Mouse (Mus musculus) kidney, embryonic 16.5 days (tissue): Measurements from ENCODE around the gene Haghl. TPM values are rescaled to one million over a fixed set of nuclear protein-coding genes. Genes with fewer than 3 reads are reported as not detected.
A peak's percentile ranks its signal among the peaks of the same experiment; 100 is the strongest.

ENCODE experiments used
- ATAC-seq: fragments of 200-750 bp; cut with Nextera tagmentation; 2 replicates; pipeline ENCODE4 v1.8.0; 2017; ENCODE audit warnings: moderate TSS enrichment; ENCODE audit not compliant: low FRiP score, low TSS enrichment
- H3K27ac ChIP-seq: fragments of 300-500 bp; sonication (generic); 2 replicates; pipeline ENCODE4 v1.5.1; 2014; ENCODE audit warnings: low read length
- H3K27me3 ChIP-seq: fragments of 300-500 bp; sonication (generic); 2 replicates; pipeline ENCODE4 v1.6.1; 2014; ENCODE audit warnings: low read length, control low read depth, mixed read lengths; ENCODE audit not compliant: insufficient read depth
- H3K36me3 ChIP-seq: fragments of 300-500 bp; sonication (generic); 2 replicates; pipeline ENCODE4 v1.6.1; 2014; ENCODE audit warnings: low read length, control low read depth, mixed read lengths; ENCODE audit not compliant: insufficient read depth
- H3K4me1 ChIP-seq: fragments of 300-500 bp; sonication (generic); 2 replicates; pipeline ENCODE4 v1.6.1; 2014; ENCODE audit warnings: low read length, control low read depth, mixed read lengths; ENCODE audit not compliant: insufficient read depth
- H3K4me2 ChIP-seq: fragments of 300-500 bp; sonication (generic); replicated peaks from 2 replicates; pipeline ENCODE4 v1.6.1; 2014; ENCODE audit warnings: low read depth, low read length
- H3K4me3 ChIP-seq: fragments of 300-500 bp; sonication (generic); 2 replicates; pipeline ENCODE4 v1.5.1; 2014; ENCODE audit warnings: mild to moderate bottlenecking, low read length
- H3K9ac ChIP-seq: fragments of 300-500 bp; sonication (generic); replicated peaks from 2 replicates; pipeline ENCODE4 v1.6.1; 2014; ENCODE audit warnings: low read length
- H3K9me3 ChIP-seq: fragments of 300-500 bp; sonication (generic); 2 replicates; pipeline ENCODE4 v1.6.1; 2016; ENCODE audit warnings: low read length, control low read depth
- WGBS: fragments of 180-500 bp; shearing (Covaris S2); extraction: QIAGEN DNeasy Blood & Tissue Kit; methylation state at CpG from one replicate; pipeline ENCODE4 v1.1.7; 2014; 5-methylcytosine and 5-hydroxymethylcytosine counted together
- polyA plus RNA-seq: library from polyadenylated mRNA; unstranded; fragments of >200 nt; fragmentation: Nextera tagmentation; extraction: Ambion mirVana; gene quantifications from 2 replicates; pipeline ENCODE4 v1.2.1, GENCODE M21; 2015

Gene Haghl
- polyA plus RNA-seq, 1 experiment from 2014 or later, result 83.7 TPM

DNA sequence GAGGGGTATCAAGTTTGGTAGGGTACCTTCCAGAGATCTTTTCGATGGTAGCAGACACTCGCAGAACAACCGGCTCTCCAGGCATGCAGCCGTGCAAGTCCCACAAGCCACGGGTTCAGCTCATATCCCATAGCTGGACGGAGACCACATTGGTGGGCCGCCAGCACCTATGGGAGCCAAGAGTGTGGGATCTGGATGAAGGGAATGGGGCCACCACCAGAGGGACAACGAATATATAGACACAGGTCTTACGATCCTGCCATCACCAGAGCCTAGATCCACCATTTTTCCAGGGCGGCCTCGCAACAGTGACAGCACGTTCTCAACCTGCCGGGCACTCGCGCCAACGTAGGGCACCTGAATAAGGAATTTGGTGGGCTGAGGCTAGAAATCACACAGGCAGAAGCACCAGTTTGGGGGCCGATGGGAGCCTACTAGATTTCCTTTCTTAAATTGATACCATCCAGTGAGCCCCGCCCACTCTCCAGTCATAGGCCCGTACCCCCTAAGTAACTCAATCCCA, 5.9 kb upstream of the Haghl start:
- H3K4me2 ChIP-seq, result peak overlapping the region; percentile 93
- no peaks in the 10 kb centered on the region for H3K27me3 ChIP-seq
- H3K36me3 ChIP-seq, result 0 out of 2 replicates have a peak, but pooled peaks cover 2% of the 10 kb centered on the region
- peak overlapping the region; percentile 85 for H3K9ac ChIP-seq
- H3K27ac ChIP-seq, result peak overlapping the region; percentile 99
- no peak for ATAC-seq
- 24% methylated on average over 19 of the region's 19 CpGs for WGBS
- peak overlapping the region; percentile 95 for H3K4me3 ChIP-seq
- peaks cover 54% of the 10 kb centered on the region for H3K4me1 ChIP-seq
- H3K9me3 ChIP-seq, result no peaks in the 10 kb centered on the region

DNA sequence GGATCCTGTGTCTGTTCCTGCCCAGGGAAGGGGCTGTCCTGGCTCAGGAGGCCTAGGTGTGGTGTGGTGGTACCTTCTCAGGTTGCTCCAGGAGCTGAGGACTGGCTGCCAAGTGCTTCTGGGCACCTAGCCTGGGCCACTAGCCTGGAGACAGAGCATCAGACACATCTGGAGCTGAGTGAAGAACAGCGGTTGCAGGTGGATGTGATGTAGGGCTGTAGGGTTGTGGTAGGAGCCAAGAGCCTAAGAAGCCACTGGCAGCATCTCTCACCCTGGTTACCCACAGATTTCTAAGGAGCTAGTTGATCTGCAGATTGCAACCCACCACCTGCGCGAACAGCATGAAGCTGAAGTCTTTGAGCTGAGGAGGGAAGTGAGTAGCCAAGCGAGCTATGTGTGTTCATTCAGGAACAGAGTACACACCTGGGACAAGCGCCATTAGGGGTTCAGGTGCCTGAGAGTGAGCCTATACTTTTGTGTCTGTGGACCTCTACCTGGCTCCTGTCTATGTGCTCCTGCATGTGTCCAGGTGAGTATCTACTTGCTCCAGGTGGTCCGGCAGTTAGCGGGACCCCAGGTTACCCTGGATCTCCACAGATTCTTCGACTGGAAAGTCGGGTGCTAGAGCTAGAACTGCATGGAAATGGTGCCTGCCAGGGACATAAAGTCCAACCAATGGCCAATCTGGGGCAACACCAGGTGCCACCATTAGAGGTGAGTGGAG, 1.5 kb upstream of the Haghl start:
- ATAC-seq, result no peak
- H3K27ac ChIP-seq, result no peak overlapping the region
- no peaks in the 10 kb centered on the region for H3K27me3 ChIP-seq
- peaks cover 29% of the 10 kb centered on the region for H3K4me1 ChIP-seq
- no peak overlapping the region for H3K4me3 ChIP-seq
- no peaks in the 10 kb centered on the region for H3K9me3 ChIP-seq
- H3K4me2 ChIP-seq, result no peak overlapping the region
- peaks cover 16% of the 10 kb centered on the region for H3K36me3 ChIP-seq
- 91% methylated on average over 9 of the region's 9 CpGs for WGBS
- H3K9ac ChIP-seq, result no peak overlapping the region

DNA sequence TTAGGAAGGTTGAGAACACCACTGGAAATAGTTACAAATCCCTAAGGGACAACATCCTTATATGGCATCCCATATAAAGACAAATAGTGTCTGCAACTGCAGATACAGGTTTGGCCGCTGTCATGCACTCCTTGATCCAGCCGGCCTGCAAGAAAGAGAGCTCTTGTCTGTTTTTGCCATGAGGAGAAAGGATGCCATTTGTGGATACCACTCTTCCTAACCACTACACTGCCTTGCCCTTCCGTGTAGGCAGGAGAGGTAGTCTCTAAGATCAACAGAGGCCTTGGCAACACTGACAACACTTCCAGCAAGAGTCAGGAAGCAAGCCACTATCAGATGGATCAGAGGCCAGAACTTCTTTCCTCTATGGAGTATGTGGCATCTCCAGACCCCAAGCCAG, 807 bp upstream of the Haghl start, which contains the start of gene Ccdc78:
Gene Ccdc78 (plus strand): TSS at position 301 of the 400 bp plus-strand sequence.
- Histone ChIP-seq H3K4me2 (peak within 1 kb of the TSS; percentile 90), H3K4me3 (peak within 1 kb of the TSS; percentile 85), H3K4me1 (peaks cover 26% of the 10 kb centered on the region), H3K27me3 (no peaks in the 10 kb centered on the region), H3K9ac (peak within 1 kb of the TSS; percentile 86), H3K36me3 (peaks cover 22% of the 10 kb centered on the region), H3K27ac (peak within 1 kb of the TSS; percentile 95), H3K9me3 (no peaks in the 10 kb centered on the region)
- 78% methylated on average over 3 of the region's 3 CpGs for WGBS
- no peak for ATAC-seq

DNA sequence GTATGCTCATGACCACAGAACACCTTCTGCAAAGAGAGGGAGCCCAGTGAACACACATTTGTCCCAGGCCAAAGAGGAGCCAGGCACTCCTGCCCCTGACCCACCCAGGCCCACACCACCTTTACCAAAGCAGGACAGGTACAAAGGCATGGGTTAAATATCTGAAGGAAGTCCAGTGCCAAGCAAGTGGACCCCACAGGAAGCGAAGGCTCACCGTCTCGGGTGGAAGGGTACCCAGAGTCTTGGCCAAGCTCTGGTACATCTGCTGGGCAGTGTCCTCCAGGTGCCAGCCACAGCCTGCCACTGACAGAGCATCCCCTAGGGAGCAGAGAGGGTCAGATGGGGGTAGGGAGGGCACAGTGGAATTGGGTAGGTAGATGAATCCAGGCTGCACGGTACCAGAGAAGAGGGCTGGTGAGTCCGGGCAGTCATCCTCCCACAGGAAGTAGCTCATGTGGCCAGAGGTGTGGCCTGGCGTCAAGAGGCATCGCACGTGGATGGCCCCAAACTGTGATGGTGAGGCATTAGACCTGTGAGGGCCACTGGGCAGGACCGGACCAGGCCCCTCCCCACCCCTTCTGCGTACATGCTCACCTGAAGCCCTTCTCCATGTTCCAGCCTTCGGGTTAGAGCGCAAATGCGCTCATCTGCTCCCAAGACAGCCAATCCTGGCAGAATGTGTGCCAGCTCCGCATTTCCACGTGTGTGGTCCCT, 1.5 kb downstream of the Haghl start:
- peaks cover 36% of the 10 kb centered on the region for H3K36me3 ChIP-seq

DNA sequence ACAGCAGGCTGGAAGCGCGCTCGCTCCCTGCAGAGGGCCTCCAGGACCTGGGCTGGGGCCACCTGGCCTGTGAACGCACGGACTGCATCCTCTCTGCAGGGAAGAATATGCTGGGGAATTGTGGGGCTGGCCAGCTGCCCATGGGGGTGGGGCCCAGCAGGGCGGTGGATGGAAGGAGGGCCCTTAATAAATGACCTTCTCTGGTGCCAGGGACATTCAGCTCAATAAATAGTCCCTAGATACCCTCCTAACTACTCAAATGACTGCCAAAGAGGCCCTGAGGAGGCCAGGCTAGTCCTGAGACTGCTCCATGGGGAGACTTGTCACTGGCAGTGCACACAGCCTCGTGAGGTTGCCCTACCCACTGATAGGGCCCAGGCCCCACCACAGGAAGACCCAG, 2.4 kb downstream of the Haghl start:
- Histone ChIP-seq H3K9me3 (no peaks in the 10 kb centered on the region), H3K4me3 (no peak overlapping the region), H3K9ac (no peak overlapping the region), H3K36me3 (peaks cover 36% of the 10 kb centered on the region), H3K4me2 (no peak overlapping the region), H3K27ac (no peak overlapping the region), H3K27me3 (no peaks in the 10 kb centered on the region), H3K4me1 (peaks cover 16% of the 10 kb centered on the region)
- ATAC-seq, result no peak
- WGBS, result 81% methylated on average over 7 of the region's 7 CpGs

More for the DNA sequence above, 1.5 kb downstream of the Haghl start:
- Histone ChIP-seq H3K4me3 (peak overlapping the region; percentile 85), H3K27me3 (no peaks in the 10 kb centered on the region), H3K27ac (no peak overlapping the region), H3K4me1 (peaks cover 16% of the 10 kb centered on the region), H3K4me2 (peak overlapping the region; percentile 90), H3K9me3 (no peaks in the 10 kb centered on the region), H3K9ac (peak overlapping the region; percentile 86)
- 71% methylated on average over 15 of the region's 15 CpGs for WGBS
- no peak for ATAC-seq

- Histone ChIP-seq H3K4me3 (no peak overlapping the region), H3K4me2 (no peak overlapping the region), H3K9me3 (no peaks in the 10 kb centered on the region), H3K36me3 (peaks cover 45% of the 10 kb centered on the region), H3K9ac (no peak overlapping the region), H3K4me1 (peaks cover 16% of the 10 kb centered on the region), H3K27me3 (no peaks in the 10 kb centered on the region), H3K27ac (no peak overlapping the region)
- WGBS, result 70% methylated on average over 6 of the region's 6 CpGs
- no peak for ATAC-seq
These were observed 4.1 kb downstream of the Haghl start for GRCm38 (mm10) chr17:25781339-25781738.

- 94% methylated on average over 5 of the region's 5 CpGs for WGBS
- Histone ChIP-seq H3K4me2 (no peak overlapping the region), H3K4me1 (peaks cover 8% of the 10 kb centered on the region), H3K9me3 (no peaks in the 10 kb centered on the region), H3K27ac (no peak overlapping the region), H3K9ac (no peak overlapping the region), H3K4me3 (no peak overlapping the region), H3K36me3 (peaks cover 41% of the 10 kb centered on the region), H3K27me3 (no peaks in the 10 kb centered on the region)
- ATAC-seq, result no peak
These were observed 7.5 kb downstream of the Haghl start for GRCm38 (mm10) chr17:25777948-25778347.

DNA sequence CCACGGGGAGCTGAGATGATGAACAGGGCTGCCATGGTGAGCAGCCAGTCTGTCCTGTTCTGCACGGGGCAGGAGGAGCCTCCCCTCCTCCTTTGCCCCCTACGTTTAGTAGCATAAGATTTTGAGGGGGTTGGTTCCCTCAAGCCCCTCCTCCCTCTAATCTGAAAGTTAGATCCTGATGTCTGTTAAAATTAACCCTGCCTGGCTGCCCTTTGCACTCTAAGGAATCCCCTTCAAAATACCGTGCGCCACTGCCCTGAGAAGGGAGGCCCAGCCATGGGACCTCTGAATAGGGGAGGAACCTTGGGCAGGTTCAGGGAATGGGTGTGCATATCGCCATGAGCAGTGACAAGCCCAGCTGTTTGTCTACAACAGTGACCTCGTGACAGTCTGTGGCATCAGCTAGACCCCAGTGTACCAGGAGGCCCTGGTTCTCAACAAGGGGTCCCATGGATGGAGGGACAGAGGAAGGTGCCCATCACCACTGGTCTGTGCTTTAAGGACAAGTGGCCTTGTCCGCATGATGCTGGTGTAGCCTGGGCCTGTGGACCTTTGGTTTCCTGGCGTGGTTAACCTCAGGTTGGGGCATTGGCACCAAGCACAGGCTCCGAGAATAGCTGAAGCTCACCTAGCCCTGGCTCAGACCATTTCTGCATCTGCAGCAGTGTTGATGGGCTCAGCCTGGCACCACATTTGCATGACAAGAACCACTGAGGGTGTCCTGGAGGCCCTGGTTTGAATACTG, 10.0 kb downstream of the Haghl start:
- H3K4me3 ChIP-seq, result no peak overlapping the region
- no peak overlapping the region for H3K27ac ChIP-seq
- no peak overlapping the region for H3K9ac ChIP-seq
- peaks cover 19% of the 10 kb centered on the region for H3K36me3 ChIP-seq
- peaks cover 8% of the 10 kb centered on the region for H3K4me1 ChIP-seq
- no peaks in the 10 kb centered on the region for H3K9me3 ChIP-seq
- 69% methylated on average over 10 of the region's 10 CpGs for WGBS
- H3K27me3 ChIP-seq, result no peaks in the 10 kb centered on the region
- no peak overlapping the region for H3K4me2 ChIP-seq
- ATAC-seq, result peak; percentile 33; the same call in 1 of the 2 replicates

DNA sequence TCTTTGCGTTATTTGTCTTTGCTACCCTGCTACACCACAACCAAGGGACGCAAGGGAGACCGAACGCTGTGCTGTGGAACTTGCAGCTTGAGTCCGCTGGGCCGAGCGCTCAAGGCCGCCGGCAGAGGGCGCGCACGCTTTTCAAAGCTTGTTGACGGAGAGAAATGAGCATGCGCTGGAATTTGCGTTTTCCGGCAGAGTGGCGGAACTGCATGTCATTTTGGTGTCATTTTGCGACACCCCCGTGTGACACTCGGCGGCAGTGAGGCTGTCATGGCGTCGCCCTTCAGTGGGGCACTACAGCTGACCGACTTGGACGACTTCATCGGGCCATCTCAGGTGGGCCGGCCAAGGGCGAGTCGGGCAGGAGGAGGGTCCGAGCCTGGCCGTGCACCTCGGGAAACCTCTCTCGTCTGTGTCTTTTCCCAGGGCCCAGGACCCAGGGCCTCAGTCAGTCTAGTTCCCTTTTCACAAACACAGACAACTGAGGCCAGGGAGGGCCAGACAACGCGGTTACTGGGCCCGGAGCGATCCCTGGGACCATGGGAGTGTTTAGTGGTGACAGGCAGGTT, 11.8 kb downstream of the Haghl start, which contains the start of gene Narfl:
Gene Narfl (plus strand): TSS at position 228 of the 572 bp plus-strand sequence.
- Histone ChIP-seq H3K9me3 (no peaks in the 10 kb centered on the region), H3K4me3 (peak within 1 kb of the TSS; percentile 67), H3K36me3 (peaks cover 9% of the 10 kb centered on the region; the same call in 1 of the 2 replicates), H3K27me3 (0 out of 2 replicates have a peak, but pooled peaks cover 7% of the 10 kb centered on the region), H3K9ac (peak within 1 kb of the TSS; percentile 79), H3K4me1 (peaks cover 8% of the 10 kb centered on the region), H3K4me2 (peak within 1 kb of the TSS; percentile 67), H3K27ac (no peak within 1 kb of the TSS)
- ATAC-seq, result peak; percentile 90
- under 1% methylated on average over 37 of the region's 37 CpGs for WGBS
